In the genomic region with DNA sequence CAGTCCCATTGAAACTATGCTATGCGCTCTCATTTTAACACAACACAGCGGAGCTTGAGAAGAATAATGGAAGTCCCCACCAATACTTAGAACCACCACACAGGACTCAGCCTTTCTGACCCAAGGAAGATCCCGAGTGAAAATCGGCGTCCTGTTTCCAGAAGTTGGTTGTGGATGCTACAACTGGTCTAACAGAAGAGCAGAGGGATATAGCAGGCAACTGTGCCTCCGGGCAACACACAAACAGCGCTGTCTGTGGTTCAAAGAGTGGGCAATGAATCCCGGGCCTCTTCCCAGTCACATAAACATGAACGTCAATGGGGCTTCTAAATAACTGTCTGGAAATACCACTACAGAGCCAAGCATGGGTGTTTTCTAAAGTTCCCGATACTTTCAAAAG, we compare ENCODE assay signal across 8 mouse cellular contexts. TPM values are rescaled to one million over a fixed set of nuclear protein-coding genes. Genes with fewer than 3 reads are reported as not detected.
DNase-seq lines count a peak whose midpoint lies in the region; ATAC-seq lines count a peak whose summit lies in the region.

No protein-coding gene starts in this region.

- no peaks in the 10 kb centered on the region for H3K36me3 ChIP-seq in heart, embryonic 16.5 days (ENCODE audit: control insufficient read depth, insufficient read depth)
- no peaks in the 10 kb centered on the region for H3K36me3 ChIP-seq in liver, embryonic 11.5 days (ENCODE audit: control insufficient read depth, insufficient read depth, low read length)
- no peaks in the 10 kb centered on the region for H3K36me3 ChIP-seq in splenic B cell, adult 2 months (ENCODE audit: control insufficient read depth, insufficient read depth, low read length, poor library complexity, severe bottlenecking)

- H3K9ac ChIP-seq in heart, embryonic 16.5 days (ENCODE audit: low read length), result peak overlapping the region; percentile 83
- H3K9ac ChIP-seq in liver, embryonic 11.5 days (ENCODE audit: low read depth, low read length), result peak overlapping the region; percentile 72

- peak overlapping the region; percentile 84 for H3K4me3 ChIP-seq in heart, embryonic 16.5 days (ENCODE audit: low read length)
- H3K4me3 ChIP-seq in liver, embryonic 11.5 days (ENCODE audit: low read depth, low read length), result peak overlapping the region; percentile 75

- peaks cover 5% of the 10 kb centered on the region for H3K4me1 ChIP-seq in heart, embryonic 16.5 days (ENCODE audit: control insufficient read depth, insufficient read depth, low read length)
- H3K4me1 ChIP-seq in liver, embryonic 11.5 days (replicated peaks; ENCODE audit: control insufficient read depth, insufficient read depth, low read length), result 0 out of 2 replicates have a peak, but pooled peaks cover 3% of the 10 kb centered on the region

- H3K27me3 ChIP-seq in heart, embryonic 16.5 days (ENCODE audit: control insufficient read depth, insufficient read depth, low read length), result no peaks in the 10 kb centered on the region
- H3K27me3 ChIP-seq in liver, embryonic 11.5 days (replicated peaks; ENCODE audit: control insufficient read depth, insufficient read depth, low read length), result no peaks in the 10 kb centered on the region; the same call in 1 of the 2 replicates
- H3K27me3 ChIP-seq in splenic B cell, adult 2 months (ENCODE audit: control insufficient read depth, insufficient read depth, low read length, poor library complexity, severe bottlenecking), result no peaks in the 10 kb centered on the region

- ATAC-seq in frontal cortex, adult (ENCODE audit: low TSS enrichment), result peak; percentile 4
- no peak for ATAC-seq in heart, embryonic 16.5 days (replicated peaks; ENCODE audit: extremely low read depth, insufficient read depth, low FRiP score)
- ATAC-seq in liver, embryonic 11.5 days (replicated peaks; ENCODE audit: low FRiP score), result no peak

- H3K27ac ChIP-seq in heart, embryonic 16.5 days (ENCODE audit: low read length), result no peak overlapping the region
- H3K27ac ChIP-seq in liver, embryonic 11.5 days (ENCODE audit: low read depth, low read length), result no peak overlapping the region

- peak overlapping the region; percentile 97 for H3K4me2 ChIP-seq in heart, embryonic 16.5 days (ENCODE audit: low read depth, low read length)
- peak overlapping the region; percentile 99 for H3K4me2 ChIP-seq in liver, embryonic 11.5 days

- no peaks in the 10 kb centered on the region for H3K9me3 ChIP-seq in heart, embryonic 16.5 days (replicated peaks; ENCODE audit: control insufficient read depth, low read length)
- H3K9me3 ChIP-seq in liver, embryonic 11.5 days (ENCODE audit: control insufficient read depth, low read length), result no peaks in the 10 kb centered on the region

- WGBS in heart, embryonic 16.5 days, result 23% methylated on average over 10 of the region's 10 CpGs
- WGBS in liver, embryonic 11.5 days, result 26% methylated on average over 10 of the region's 10 CpGs

- no peak for DNase-seq in frontal cortex, adult 2 months (ENCODE audit: extremely low spot score in 1 of 2, low spot score in 1 of 2)
- DNase-seq in MN1 (ENCODE audit: low spot score), result peak; percentile 51
- DNase-seq in liver, embryonic 11.5 days (ENCODE audit: low spot score), result no peak
- peak; percentile 2 for DNase-seq in splenic B cell, adult 2 months (ENCODE audit: low read depth, low spot score)
- no peak for DNase-seq in yolk sac, embryonic 10.5 days (ENCODE audit: low spot score)
- DNase-seq in thymus, postnatal 10 days (ENCODE audit: low spot score in 2 of 2), result no peak

RNA-seq across cellular contexts. Expression of a gene that starts 0.9 kb away (rescaled TPM):
- polyA plus RNA-seq in frontal cortex, adult 2 months (2012; rRNA removed), result 2.1 and 2.6 TPM in 2 replicates
- polyA plus RNA-seq in heart, embryonic 16.5 days (2015; fragmentation: Nextera tagmentation; extraction: Ambion mirVana), result 3.8 and 3.9 TPM in 2 replicates
- polyA plus RNA-seq in liver, embryonic 11.5 days (2014; fragmentation: Nextera tagmentation; extraction: Ambion mirVana), result 2.7 TPM in 2 replicates

Comparison
In these comparisons a context has a peak if more than half of its experiments do, and no peak if none do; other contexts are left out.
1. DNase-seq: peak in MN1 (single experiment) and splenic B cell, adult 2 months (single experiment); none in frontal cortex, adult 2 months (0 of 2), liver, embryonic 11.5 days (single experiment), yolk sac, embryonic 10.5 days (single experiment) and thymus, postnatal 10 days (0 of 2).